14 mouse cellular contexts compared by ENCODE assay signal in genomic region chr2:127590204-127590603, GRCm38 (mm10). TPM values are rescaled to one million over a fixed set of nuclear protein-coding genes. Genes with fewer than 3 reads are reported as not detected.
A peak's percentile ranks its signal among the peaks of the same experiment; 100 is the strongest.
DNase-seq lines count a peak whose midpoint lies in the region; ATAC-seq and TF ChIP-seq lines count a peak whose summit lies in the region.
"Had no signal": no experiment of that assay in that cellular context is flagged by ENCODE, and none has a peak within 500 bp of the region (broad histone marks: within the 10 kb centered on the region; RNA-seq: fewer than 3 reads in every experiment).

No protein-coding gene starts in this region.

- H3K27ac ChIP-seq in heart, embryonic 11.5 days (ENCODE audit: low read depth, low read length) = peak overlapping the region; percentile 3; the same call in 1 of the 2 replicates
- no peak overlapping the region for H3K27ac ChIP-seq in bone marrow, adult 2 months (ENCODE audit: control insufficient read depth, insufficient read depth, low read depth, low read length, poor library complexity)
- no peak overlapping the region for H3K27ac ChIP-seq in small intestine, adult 2 months (ENCODE audit: insufficient read depth, low read depth, low read length)
- H3K27ac ChIP-seq: forebrain, embryonic 15.5 days; hindbrain, embryonic 15.5 days; neural tube, embryonic 13.5 days had no signal

- 66% methylated on average over 15 of the region's 15 CpGs for WGBS in heart, embryonic 11.5 days (ENCODE audit: insufficient replicate concordance)
- 53% methylated on average over 15 of the region's 15 CpGs for WGBS in bone marrow, adult 2 months
- WGBS in small intestine, adult 2 months = 57% methylated on average over 15 of the region's 15 CpGs

- H3K9me3 ChIP-seq in heart, embryonic 11.5 days (replicated peaks; ENCODE audit: control insufficient read depth, low read length) = no peaks in the 10 kb centered on the region
- H3K9me3 ChIP-seq: forebrain, embryonic 15.5 days; G1E; hindbrain, embryonic 15.5 days; neural tube, embryonic 13.5 days had no signal

- ATAC-seq in heart, embryonic 11.5 days (replicated peaks; ENCODE audit: insufficient number of reproducible peaks, low FRiP score, low TSS enrichment) = no peak
- ATAC-seq: forebrain, embryonic 15.5 days had no signal

- H3K4me2 ChIP-seq in heart, embryonic 11.5 days = no peak overlapping the region; the same call in 1 of the 2 replicates
- H3K4me2 ChIP-seq: forebrain, embryonic 15.5 days; hindbrain, embryonic 15.5 days; neural tube, embryonic 13.5 days had no signal

- no peak for TF ChIP-seq POLR2A in bone marrow, adult 2 months (IDR thresholded peaks at IDR 0.05; ENCODE audit: borderline replicate concordance, control insufficient read depth, low read depth, low read length)
- TF ChIP-seq POLR2A in small intestine, adult 2 months (IDR thresholded peaks at IDR 0.05; ENCODE audit: low read depth, low read length) = no peak

- no peak for DNase-seq in heart, adult 8-10 months (ENCODE audit: low spot score)
- DNase-seq in B cell, adult 2 months = peak; percentile 42 to 46
- DNase-seq in left cerebral cortex, adult 11 months (ENCODE audit: low spot score) = no peak
- DNase-seq in gastrocnemius, postnatal 10 days = no peak
- DNase-seq in frontal cortex, postnatal 25 days (ENCODE audit: low spot score in 2 of 2) = no peak

- H3K4me3 ChIP-seq in heart, embryonic 11.5 days (ENCODE audit: low read depth, low read length) = no peak overlapping the region
- peak overlapping the region; percentile 24 for H3K4me3 ChIP-seq in bone marrow, adult 2 months (replicated peaks; ENCODE audit: control insufficient read depth, low read depth, low read length)
- H3K4me3 ChIP-seq in small intestine, adult 2 months (ENCODE audit: low read depth, low read length) = peak overlapping the region; percentile 56
- H3K4me3 ChIP-seq: forebrain, embryonic 15.5 days; hindbrain, embryonic 15.5 days; neural tube, embryonic 13.5 days had no signal

- H3K9ac ChIP-seq in heart, embryonic 11.5 days (ENCODE audit: low read depth, low read length) = no peak overlapping the region
- H3K9ac ChIP-seq: forebrain, embryonic 15.5 days; hindbrain, embryonic 15.5 days; neural tube, embryonic 13.5 days had no signal

- H3K36me3 ChIP-seq in heart, embryonic 11.5 days (ENCODE audit: control insufficient read depth, insufficient read depth, low read length) = peaks cover 5% of the 10 kb centered on the region; the same call in 1 of the 2 replicates
- peaks cover 23% of the 10 kb centered on the region for H3K36me3 ChIP-seq in small intestine, adult 2 months (ENCODE audit: control insufficient read depth, insufficient read depth, low read length)

- no peak for TF ChIP-seq CTCF in bone marrow, adult 2 months (IDR thresholded peaks at IDR 0.05; ENCODE audit: control insufficient read depth, insufficient read depth, low read length)
- no peak for TF ChIP-seq CTCF in small intestine, adult 2 months (IDR thresholded peaks at IDR 0.05; ENCODE audit: extremely low read depth, insufficient read length, insufficient replicate concordance, low read depth, low read length)

- H3K27me3 ChIP-seq in heart, embryonic 11.5 days (ENCODE audit: control insufficient read depth, insufficient read depth, low read length) = no peaks in the 10 kb centered on the region
- no peaks in the 10 kb centered on the region for H3K27me3 ChIP-seq in small intestine, adult 2 months (ENCODE audit: control insufficient read depth, insufficient read depth, low read length)
- H3K27me3 ChIP-seq: forebrain, embryonic 15.5 days; hindbrain, embryonic 15.5 days; neural tube, embryonic 13.5 days had no signal

- peaks cover 11% of the 10 kb centered on the region for H3K4me1 ChIP-seq in heart, embryonic 11.5 days (ENCODE audit: control insufficient read depth, insufficient read depth, low read length)
- H3K4me1 ChIP-seq in bone marrow, adult 2 months (ENCODE audit: control insufficient read depth, insufficient read depth, low read length) = peaks cover 3% of the 10 kb centered on the region; the same call in 1 of the 2 replicates
- peaks cover 7% of the 10 kb centered on the region; the same call in 1 of the 2 replicates for H3K4me1 ChIP-seq in small intestine, adult 2 months (ENCODE audit: control insufficient read depth, insufficient read depth, insufficient read length, low read length)

RNA-seq across cellular contexts. Expression of gene Mrps5, which starts 3.2 kb away (rescaled TPM):
- polyA plus RNA-seq in heart, embryonic 11.5 days (2014; fragmentation: Nextera tagmentation; extraction: Ambion mirVana) = 132 and 154 TPM in 2 replicates
- total RNA-seq in heart, adult 8-10 months (2022) = 10 to 100 TPM; 82.2 to 90.5 (median 86.5) TPM
- polyA plus RNA-seq in bone marrow, adult 2 months (2011; ENCODE audit: insufficient read depth, insufficient read length, low replicate concordance, missing spikeins) = 42.6 and 64.8 TPM in 2 replicates
- 28.1 and 31.2 TPM in 2 replicates for polyA plus RNA-seq in small intestine, adult 2 months (2012; rRNA removed)
- 10 to 100 TPM; 89.6 to 96.3 TPM for total RNA-seq in gastrocnemius, postnatal 10 days (2021)

RNA-seq across cellular contexts. Expression of gene Zfp661, which starts 3.3 kb away (rescaled TPM):
- 3.1 and 4.0 TPM in 2 replicates for polyA plus RNA-seq in heart, embryonic 11.5 days (2014; fragmentation: Nextera tagmentation; extraction: Ambion mirVana)
- total RNA-seq in heart, adult 8-10 months (2022) = 1 to 10 TPM; 1.1 to 1.9 (median 1.6) TPM
- 0.47 and 1.0 TPM in 2 replicates for polyA plus RNA-seq in bone marrow, adult 2 months (2011; ENCODE audit: insufficient read depth, insufficient read length, low replicate concordance, missing spikeins)
- 0.62 and 0.66 TPM in 2 replicates for polyA plus RNA-seq in small intestine, adult 2 months (2012; rRNA removed)
- total RNA-seq in gastrocnemius, postnatal 10 days (2021) = 1 to 10 TPM; 1.7 to 2.4 TPM

RNA-seq across cellular contexts. Expression of gene Prom2, which starts 48.9 kb away (rescaled TPM):
- 0.39 TPM in 1 of 2 replicates, not detected in the other for polyA plus RNA-seq in heart, embryonic 11.5 days (2014; fragmentation: Nextera tagmentation; extraction: Ambion mirVana)
- total RNA-seq in heart, adult 8-10 months (2022) = under 1 TPM; 0.12 to 0.88 (median 0.25) TPM
- polyA plus RNA-seq in bone marrow, adult 2 months (2011; ENCODE audit: insufficient read depth, insufficient read length, low replicate concordance, missing spikeins) = not detected in 2 replicates
- 0.71 and 2.1 TPM in 2 replicates for polyA plus RNA-seq in small intestine, adult 2 months (2012; rRNA removed)
- not detected for total RNA-seq in gastrocnemius, postnatal 10 days (2021)
- total RNA-seq: common myeloid progenitor, adult 5-6 weeks; megakaryocyte progenitor cell, adult 5-6 weeks had no signal
- polyA plus RNA-seq: forebrain, embryonic 15.5 days; G1E; neural tube, embryonic 13.5 days had no signal

Comparison
In these comparisons a context has a peak if more than half of its experiments do, and no peak if none do; other contexts are left out.
1. DNase-seq: peak in B cell, adult 2 months (2 of 2); none in heart, adult 8-10 months (single experiment), left cerebral cortex, adult 11 months (single experiment), gastrocnemius, postnatal 10 days (single experiment) and frontal cortex, postnatal 25 days (0 of 2).